Mouse (Mus musculus): ENCODE measurements around the gene Retn. TPM values are rescaled to one million over a fixed set of nuclear protein-coding genes. Genes with fewer than 3 reads are reported as not detected.

The Retn gene
- polyA plus RNA-seq, 1 experiment from 2014 or later, result not detected

DNA sequence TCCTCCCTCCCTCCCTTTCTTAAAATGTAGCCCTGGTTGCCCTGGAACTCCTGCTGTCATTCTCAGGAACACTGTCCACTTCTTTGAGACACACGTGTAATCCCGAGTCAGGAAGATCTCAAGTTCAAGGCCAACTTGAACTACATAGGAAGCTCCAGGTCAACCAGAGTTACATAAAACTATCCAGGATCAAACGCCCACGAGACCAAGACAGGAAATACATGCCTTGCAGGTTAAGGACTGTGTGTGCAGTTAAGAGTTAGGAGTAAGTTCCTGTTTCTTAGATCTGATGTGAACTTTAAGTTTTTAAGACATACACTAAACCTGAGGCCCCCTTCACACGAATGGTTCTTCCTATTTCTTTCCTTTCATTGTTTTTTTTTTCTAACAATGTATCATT is 28.6 kb upstream of the Retn start:
- WGBS (ENCODE audit: insufficient replicate concordance), result 52% methylated on average over 5 of the region's 5 CpGs
- Histone ChIP-seq H3K27me3 (ENCODE audit: control insufficient read depth, insufficient read depth, low read length) (no peaks in the 10 kb centered on the region; the same call in 1 of the 2 replicates), H3K4me2 (no peak overlapping the region), H3K9ac (ENCODE audit: low read depth, low read length) (no peak overlapping the region), H3K9me3 (replicated peaks; ENCODE audit: control insufficient read depth, low read length) (no peaks in the 10 kb centered on the region), H3K27ac (ENCODE audit: low read depth, low read length) (no peak overlapping the region), H3K4me1 (ENCODE audit: control insufficient read depth, insufficient read depth, low read length) (peaks cover 3% of the 10 kb centered on the region; the same call in 1 of the 2 replicates), H3K36me3 (ENCODE audit: control insufficient read depth, insufficient read depth, low read length) (no peaks in the 10 kb centered on the region), H3K4me3 (ENCODE audit: low read depth, low read length) (no peak overlapping the region)
- no peak for ATAC-seq (replicated peaks; ENCODE audit: insufficient number of reproducible peaks, low FRiP score, low TSS enrichment)

DNA sequence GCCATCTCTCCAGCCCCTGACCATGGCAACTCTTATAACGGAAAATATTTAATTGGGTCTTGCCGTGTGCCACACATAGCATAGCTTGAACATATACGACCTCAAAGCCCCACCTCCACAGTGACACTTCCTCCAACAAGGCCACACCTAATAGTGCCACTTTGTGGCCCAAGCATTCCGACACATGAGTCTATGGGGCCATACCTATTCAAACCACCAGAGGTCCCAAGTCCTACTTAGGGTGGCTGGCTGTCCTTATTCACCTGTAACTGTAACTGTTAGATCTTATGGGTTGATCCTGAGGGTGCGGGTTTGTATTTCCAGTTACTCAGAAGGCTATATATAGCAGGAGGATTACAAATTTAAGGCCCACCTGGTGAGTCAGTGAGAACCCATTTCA is 27.6 kb upstream of the Retn start:
- Histone ChIP-seq H3K36me3 (ENCODE audit: control insufficient read depth, insufficient read depth, low read length) (no peaks in the 10 kb centered on the region), H3K9ac (ENCODE audit: low read depth, low read length) (no peak overlapping the region), H3K27ac (ENCODE audit: low read depth, low read length) (no peak overlapping the region), H3K4me3 (ENCODE audit: low read depth, low read length) (no peak overlapping the region), H3K27me3 (ENCODE audit: control insufficient read depth, insufficient read depth, low read length) (no peaks in the 10 kb centered on the region; the same call in 1 of the 2 replicates), H3K4me1 (ENCODE audit: control insufficient read depth, insufficient read depth, low read length) (peaks cover 3% of the 10 kb centered on the region; the same call in 1 of the 2 replicates), H3K4me2 (no peak overlapping the region), H3K9me3 (replicated peaks; ENCODE audit: control insufficient read depth, low read length) (no peaks in the 10 kb centered on the region)
- WGBS (ENCODE audit: insufficient replicate concordance), result 21% methylated on average over 5 of the region's 5 CpGs
- no peak for ATAC-seq (replicated peaks; ENCODE audit: insufficient number of reproducible peaks, low FRiP score, low TSS enrichment)

- peak within 1 kb of the TSS; percentile 77 for H3K9ac ChIP-seq (ENCODE audit: low read depth, low read length)
- H3K27me3 ChIP-seq (ENCODE audit: control insufficient read depth, insufficient read depth, low read length), result no peaks in the 10 kb centered on the region; the same call in 1 of the 2 replicates
- H3K27ac ChIP-seq (ENCODE audit: low read depth, low read length), result no peak within 1 kb of the TSS
- H3K9me3 ChIP-seq (replicated peaks; ENCODE audit: control insufficient read depth, low read length), result no peaks in the 10 kb centered on the region
- H3K4me2 ChIP-seq, result peak within 1 kb of the TSS; percentile 70
- peak; percentile 87 for ATAC-seq (replicated peaks; ENCODE audit: insufficient number of reproducible peaks, low FRiP score, low TSS enrichment)
- 7% methylated on average over 47 of the region's 47 CpGs for WGBS (ENCODE audit: insufficient replicate concordance)
- H3K36me3 ChIP-seq (ENCODE audit: control insufficient read depth, insufficient read depth, low read length), result peaks cover 7% of the 10 kb centered on the region
- H3K4me3 ChIP-seq (ENCODE audit: low read depth, low read length), result peak within 1 kb of the TSS; percentile 55
- H3K4me1 ChIP-seq (ENCODE audit: control insufficient read depth, insufficient read depth, low read length), result peaks cover 3% of the 10 kb centered on the region; the same call in 1 of the 2 replicates
These were observed 24.7 kb upstream of the Retn start, which contains the start of gene Stxbp2 for GRCm38 (mm10) chr8:3630647-3631477. TSS of gene Stxbp2 (plus strand) at chr8:3630955.

GRCm38 (mm10) chr8:3631478-3631875 is 24.1 kb upstream of the Retn start:
- Histone ChIP-seq H3K36me3 (ENCODE audit: control insufficient read depth, insufficient read depth, low read length) (peaks cover 9% of the 10 kb centered on the region), H3K9ac (ENCODE audit: low read depth, low read length) (peak overlapping the region; percentile 77), H3K4me3 (ENCODE audit: low read depth, low read length) (peak overlapping the region; percentile 55), H3K9me3 (replicated peaks; ENCODE audit: control insufficient read depth, low read length) (no peaks in the 10 kb centered on the region), H3K27me3 (ENCODE audit: control insufficient read depth, insufficient read depth, low read length) (no peaks in the 10 kb centered on the region; the same call in 1 of the 2 replicates), H3K4me2 (peak overlapping the region; percentile 70), H3K27ac (ENCODE audit: low read depth, low read length) (no peak overlapping the region), H3K4me1 (ENCODE audit: control insufficient read depth, insufficient read depth, low read length) (peaks cover 3% of the 10 kb centered on the region; the same call in 1 of the 2 replicates)
- ATAC-seq (replicated peaks; ENCODE audit: insufficient number of reproducible peaks, low FRiP score, low TSS enrichment), result peak; percentile 58; the same call in 1 of the 2 replicates
- 8% methylated on average over 8 of the region's 8 CpGs for WGBS (ENCODE audit: insufficient replicate concordance)

- WGBS (ENCODE audit: insufficient replicate concordance), result 16% methylated on average over 5 of the region's 5 CpGs
- H3K27me3 ChIP-seq (ENCODE audit: control insufficient read depth, insufficient read depth, low read length), result no peaks in the 10 kb centered on the region
- ATAC-seq (replicated peaks; ENCODE audit: insufficient number of reproducible peaks, low FRiP score, low TSS enrichment), result no peak
- no peak overlapping the region for H3K4me2 ChIP-seq
- H3K4me1 ChIP-seq (ENCODE audit: control insufficient read depth, insufficient read depth, low read length), result no peaks in the 10 kb centered on the region
- no peak overlapping the region for H3K4me3 ChIP-seq (ENCODE audit: low read depth, low read length)
- no peaks in the 10 kb centered on the region for H3K9me3 ChIP-seq (replicated peaks; ENCODE audit: control insufficient read depth, low read length)
- H3K36me3 ChIP-seq (ENCODE audit: control insufficient read depth, insufficient read depth, low read length), result peaks cover 7% of the 10 kb centered on the region; the same call in 1 of the 2 replicates
- H3K9ac ChIP-seq (ENCODE audit: low read depth, low read length), result no peak overlapping the region
- H3K27ac ChIP-seq (ENCODE audit: low read depth, low read length), result no peak overlapping the region
These were observed 9.8 kb upstream of the Retn start for GRCm38 (mm10) chr8:3645804-3646203.

DNA sequence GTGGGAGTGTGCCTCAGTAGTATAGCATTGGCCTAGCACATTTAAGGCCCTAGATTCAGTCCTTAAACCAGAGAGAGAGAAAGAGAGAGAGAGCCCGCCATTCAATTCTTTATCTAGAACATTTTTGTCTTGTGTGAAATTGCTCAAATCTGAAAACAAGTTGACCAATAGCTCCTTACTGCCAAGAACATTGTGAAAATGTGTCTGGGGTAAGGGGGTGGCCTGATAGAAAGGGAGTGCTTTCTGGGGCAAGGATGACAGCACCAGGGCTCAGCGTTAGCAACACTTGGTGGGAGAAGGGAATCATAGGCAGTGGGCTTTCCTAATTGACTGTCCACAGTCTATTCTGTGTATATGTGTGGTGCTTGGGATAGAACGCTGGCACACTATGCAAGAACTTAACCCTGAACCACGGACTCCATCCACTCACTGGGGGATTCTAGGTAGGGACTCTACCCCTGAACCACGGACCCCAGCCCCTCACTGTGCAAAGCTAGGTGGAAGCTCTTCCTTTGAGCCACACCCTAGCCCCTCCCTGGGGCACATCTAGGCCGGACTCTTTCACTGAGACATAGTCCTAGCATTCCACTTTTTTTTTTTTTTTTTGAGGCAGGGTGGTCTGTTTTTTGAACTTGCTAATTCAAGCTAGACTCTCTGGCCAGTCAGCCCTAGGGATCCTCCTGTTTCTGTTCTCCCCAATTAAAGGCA is 8.6 kb upstream of the Retn start:
- Histone ChIP-seq H3K4me3 (ENCODE audit: low read depth, low read length) (no peak overlapping the region), H3K36me3 (ENCODE audit: control insufficient read depth, insufficient read depth, low read length) (peaks cover 2% of the 10 kb centered on the region; the same call in 1 of the 2 replicates), H3K27ac (ENCODE audit: low read depth, low read length) (no peak overlapping the region), H3K4me1 (ENCODE audit: control insufficient read depth, insufficient read depth, low read length) (no peaks in the 10 kb centered on the region), H3K4me2 (no peak overlapping the region), H3K9ac (ENCODE audit: low read depth, low read length) (no peak overlapping the region), H3K9me3 (replicated peaks; ENCODE audit: control insufficient read depth, low read length) (no peaks in the 10 kb centered on the region), H3K27me3 (ENCODE audit: control insufficient read depth, insufficient read depth, low read length) (no peaks in the 10 kb centered on the region)
- WGBS (ENCODE audit: insufficient replicate concordance), result 73% methylated on average over 6 of the region's 6 CpGs
- ATAC-seq (replicated peaks; ENCODE audit: insufficient number of reproducible peaks, low FRiP score, low TSS enrichment), result no peak

- Histone ChIP-seq H3K27me3 (ENCODE audit: control insufficient read depth, insufficient read depth, low read length) (no peaks in the 10 kb centered on the region), H3K4me3 (ENCODE audit: low read depth, low read length) (no peak overlapping the region), H3K9ac (ENCODE audit: low read depth, low read length) (no peak overlapping the region), H3K4me1 (ENCODE audit: control insufficient read depth, insufficient read depth, low read length) (no peaks in the 10 kb centered on the region), H3K36me3 (ENCODE audit: control insufficient read depth, insufficient read depth, low read length) (no peaks in the 10 kb centered on the region), H3K9me3 (replicated peaks; ENCODE audit: control insufficient read depth, low read length) (no peaks in the 10 kb centered on the region), H3K4me2 (no peak overlapping the region), H3K27ac (ENCODE audit: low read depth, low read length) (no peak overlapping the region)
- ATAC-seq (replicated peaks; ENCODE audit: insufficient number of reproducible peaks, low FRiP score, low TSS enrichment), result no peak
- WGBS (ENCODE audit: insufficient replicate concordance), result 72% methylated on average over 4 of the region's 4 CpGs
These were observed 8.0 kb upstream of the Retn start for GRCm38 (mm10) chr8:3647561-3647960.

GRCm38 (mm10) chr8:3648268-3648667 is 7.3 kb upstream of the Retn start:
- Histone ChIP-seq H3K4me3 (ENCODE audit: low read depth, low read length) (no peak overlapping the region), H3K4me1 (ENCODE audit: control insufficient read depth, insufficient read depth, low read length) (no peaks in the 10 kb centered on the region), H3K9me3 (replicated peaks; ENCODE audit: control insufficient read depth, low read length) (no peaks in the 10 kb centered on the region), H3K36me3 (ENCODE audit: control insufficient read depth, insufficient read depth, low read length) (no peaks in the 10 kb centered on the region), H3K9ac (ENCODE audit: low read depth, low read length) (no peak overlapping the region), H3K27me3 (ENCODE audit: control insufficient read depth, insufficient read depth, low read length) (no peaks in the 10 kb centered on the region), H3K4me2 (no peak overlapping the region; the same call in 1 of the 2 replicates), H3K27ac (ENCODE audit: low read depth, low read length) (no peak overlapping the region)
- ATAC-seq (replicated peaks; ENCODE audit: insufficient number of reproducible peaks, low FRiP score, low TSS enrichment), result no peak
- 55% methylated on average over 2 of the region's 2 CpGs for WGBS (ENCODE audit: insufficient replicate concordance)

Measured in heart, embryonic 11.5 days (tissue).